Mouse (Mus musculus): ENCODE results near the gene Ar. TPM values are rescaled to one million over a fixed set of nuclear protein-coding genes. Genes with fewer than 3 reads are reported as not detected.

Ar gene
- polyA plus RNA-seq, 1 experiment from 2014 or later: 0.08 TPM

DNA sequence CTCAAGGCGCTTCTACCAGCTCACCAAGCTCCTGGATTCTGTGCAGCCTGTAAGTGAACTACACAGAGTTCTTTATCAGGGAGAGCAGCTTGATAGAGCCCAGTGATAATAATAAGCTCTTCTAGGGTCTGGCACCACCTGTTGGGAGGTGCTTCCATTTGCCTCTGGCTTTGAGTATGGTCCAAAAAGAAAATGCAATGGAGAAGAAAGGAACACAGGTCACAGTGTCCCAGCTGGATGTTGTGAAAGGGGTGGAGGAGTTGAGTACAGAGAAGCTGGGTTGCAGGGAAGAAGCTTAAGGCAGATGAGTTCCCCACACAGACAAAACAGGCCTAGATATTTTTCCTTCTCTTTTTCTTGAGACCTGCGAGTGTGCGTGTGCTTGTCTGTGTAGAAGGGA lies 167.4 kb downstream of the Ar start:
- no peak overlapping the region for H3K27ac ChIP-seq (replicated peaks; ENCODE audit: low read depth, low read length)
- DNase-seq (ENCODE audit: low spot score): no peak
- no peaks in the 10 kb centered on the region for H3K36me3 ChIP-seq (replicated peaks; ENCODE audit: control insufficient read depth, insufficient read depth, low read depth, low read length)
- no peak overlapping the region for H3K4me2 ChIP-seq (ENCODE audit: low read depth, low read length)
- no peaks in the 10 kb centered on the region for H3K27me3 ChIP-seq (ENCODE audit: control insufficient read depth, insufficient read depth, low read length)
- H3K9ac ChIP-seq (replicated peaks; ENCODE audit: low read length): no peak overlapping the region
- H3K9me3 ChIP-seq (replicated peaks; ENCODE audit: control insufficient read depth, low read length): no peaks in the 10 kb centered on the region
- H3K4me1 ChIP-seq (ENCODE audit: control insufficient read depth, insufficient read depth, low read length): no peaks in the 10 kb centered on the region
- no peak for ATAC-seq (replicated peaks; ENCODE audit: insufficient number of reproducible peaks, low FRiP score, low TSS enrichment, low read depth)
- no peak overlapping the region for H3K4me3 ChIP-seq (ENCODE audit: low read depth, low read length)
- 79% methylated on average over 3 of the region's 3 CpGs for WGBS

DNA sequence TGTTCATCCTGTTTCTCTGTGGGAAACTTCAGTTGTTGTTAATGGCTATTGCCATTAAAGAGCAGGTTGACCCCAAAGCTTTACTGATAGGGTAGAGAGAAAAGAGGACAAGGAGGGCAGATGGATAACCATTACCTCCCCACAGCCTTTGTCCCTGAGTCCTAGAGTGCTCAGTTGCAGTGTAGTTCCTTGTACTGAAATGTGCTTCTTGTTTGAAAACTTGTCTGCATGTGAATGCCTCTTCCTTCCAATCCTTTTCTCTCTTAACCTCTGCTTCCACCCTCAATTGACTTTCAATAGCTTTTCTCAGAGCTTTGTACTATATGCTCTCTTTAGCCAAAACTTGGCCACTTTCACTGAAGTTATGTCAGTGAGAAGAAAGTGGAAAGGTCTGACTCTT lies 168.9 kb downstream of the Ar start:
- Histone ChIP-seq H3K27ac (replicated peaks; ENCODE audit: low read depth, low read length) (no peak overlapping the region), H3K4me3 (ENCODE audit: low read depth, low read length) (no peak overlapping the region), H3K4me2 (ENCODE audit: low read depth, low read length) (no peak overlapping the region), H3K9ac (replicated peaks; ENCODE audit: low read length) (no peak overlapping the region), H3K27me3 (ENCODE audit: control insufficient read depth, insufficient read depth, low read length) (no peaks in the 10 kb centered on the region), H3K36me3 (replicated peaks; ENCODE audit: control insufficient read depth, insufficient read depth, low read depth, low read length) (no peaks in the 10 kb centered on the region), H3K4me1 (ENCODE audit: control insufficient read depth, insufficient read depth, low read length) (no peaks in the 10 kb centered on the region), H3K9me3 (replicated peaks; ENCODE audit: control insufficient read depth, low read length) (no peaks in the 10 kb centered on the region)
- DNase-seq (ENCODE audit: low spot score): no peak
- ATAC-seq (replicated peaks; ENCODE audit: insufficient number of reproducible peaks, low FRiP score, low TSS enrichment, low read depth): no peak

DNA sequence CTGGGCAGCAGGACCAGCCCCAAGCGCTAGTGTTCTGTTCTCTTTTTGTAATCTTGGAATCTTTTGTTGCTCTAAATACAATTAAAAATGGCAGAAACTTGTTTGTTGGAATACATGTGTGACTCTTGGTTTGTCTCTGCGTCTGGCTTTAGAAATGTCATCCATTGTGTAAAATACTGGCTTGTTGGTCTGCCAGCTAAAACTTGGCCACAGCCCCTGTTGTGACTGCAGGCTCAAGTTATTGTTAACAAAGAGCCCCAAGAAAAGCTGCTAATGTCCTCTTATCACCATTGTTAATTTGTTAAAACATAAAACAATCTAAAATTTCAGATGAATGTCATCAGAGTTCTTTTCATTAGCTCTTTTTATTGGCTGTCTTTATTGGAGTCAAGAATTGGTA lies 174.5 kb downstream of the Ar start:
- WGBS: 88% methylated on average over 2 of the region's 2 CpGs
- DNase-seq (ENCODE audit: low spot score): no peak
- Histone ChIP-seq H3K27me3 (ENCODE audit: control insufficient read depth, insufficient read depth, low read length) (no peaks in the 10 kb centered on the region), H3K4me3 (ENCODE audit: low read depth, low read length) (no peak overlapping the region), H3K27ac (replicated peaks; ENCODE audit: low read depth, low read length) (no peak overlapping the region), H3K4me2 (ENCODE audit: low read depth, low read length) (no peak overlapping the region), H3K36me3 (replicated peaks; ENCODE audit: control insufficient read depth, insufficient read depth, low read depth, low read length) (no peaks in the 10 kb centered on the region), H3K4me1 (ENCODE audit: control insufficient read depth, insufficient read depth, low read length) (no peaks in the 10 kb centered on the region), H3K9me3 (replicated peaks; ENCODE audit: control insufficient read depth, low read length) (no peaks in the 10 kb centered on the region), H3K9ac (replicated peaks; ENCODE audit: low read length) (no peak overlapping the region)
- no peak for ATAC-seq (replicated peaks; ENCODE audit: insufficient number of reproducible peaks, low FRiP score, low TSS enrichment, low read depth)

DNA sequence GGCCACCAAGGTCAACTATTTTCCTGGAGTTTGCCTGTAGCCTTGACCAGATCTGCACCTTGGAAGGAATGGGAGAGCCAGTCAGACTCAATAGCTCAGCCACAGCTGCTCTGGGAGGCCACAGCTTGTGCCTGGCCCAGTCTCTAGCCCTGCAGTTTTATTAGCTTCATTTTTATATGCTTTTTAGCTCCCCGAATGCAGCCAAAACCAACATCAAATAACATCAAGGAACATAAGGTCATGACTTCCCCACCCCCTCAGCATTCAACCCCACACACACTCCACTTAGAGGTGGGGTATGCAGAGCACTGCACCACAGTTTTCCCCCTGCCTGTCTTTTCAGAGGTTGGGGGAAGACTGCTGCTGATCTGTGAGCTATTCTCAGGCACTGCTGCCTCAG lies 198.9 kb downstream of the Ar start:
- H3K4me1 ChIP-seq (ENCODE audit: control insufficient read depth, insufficient read depth, low read length): no peaks in the 10 kb centered on the region

DNA sequence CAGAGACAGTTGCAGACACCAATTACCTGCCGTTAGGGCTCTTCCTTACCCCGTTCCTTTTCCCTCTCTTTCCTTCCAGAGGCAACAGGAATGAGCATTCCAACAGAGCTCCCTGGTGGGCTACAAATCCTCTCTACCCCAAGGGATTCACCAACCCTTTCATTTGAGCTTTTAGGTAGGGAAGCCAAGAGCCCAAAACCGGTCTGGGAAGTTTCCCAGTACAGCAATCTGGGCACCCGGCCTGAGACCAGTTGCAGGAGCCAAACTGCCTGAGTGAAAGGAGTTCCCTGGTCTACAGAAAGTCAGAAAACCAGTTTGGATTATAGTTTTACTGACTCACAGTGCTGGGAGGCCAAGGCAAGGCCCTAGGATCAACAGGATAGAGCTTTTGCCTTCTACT lies 199.5 kb downstream of the Ar start:
- Histone ChIP-seq H3K9me3 (replicated peaks; ENCODE audit: control insufficient read depth, low read length) (no peaks in the 10 kb centered on the region), H3K27me3 (ENCODE audit: control insufficient read depth, insufficient read depth, low read length) (no peaks in the 10 kb centered on the region), H3K9ac (replicated peaks; ENCODE audit: low read length) (no peak overlapping the region), H3K27ac (replicated peaks; ENCODE audit: low read depth, low read length) (no peak overlapping the region), H3K4me3 (ENCODE audit: low read depth, low read length) (no peak overlapping the region), H3K36me3 (replicated peaks; ENCODE audit: control insufficient read depth, insufficient read depth, low read depth, low read length) (no peaks in the 10 kb centered on the region), H3K4me2 (ENCODE audit: low read depth, low read length) (no peak overlapping the region), H3K4me1 (ENCODE audit: control insufficient read depth, insufficient read depth, low read length) (no peaks in the 10 kb centered on the region)
- WGBS: 38% methylated on average over 4 of the region's 4 CpGs
- DNase-seq (ENCODE audit: low spot score) (no peak), ATAC-seq (replicated peaks; ENCODE audit: insufficient number of reproducible peaks, low FRiP score, low TSS enrichment, low read depth) (no peak)

More for the DNA sequence above, 198.9 kb downstream of the Ar start:
- no peaks in the 10 kb centered on the region for H3K27me3 ChIP-seq (ENCODE audit: control insufficient read depth, insufficient read depth, low read length)
- no peaks in the 10 kb centered on the region for H3K36me3 ChIP-seq (replicated peaks; ENCODE audit: control insufficient read depth, insufficient read depth, low read depth, low read length)
- H3K4me3 ChIP-seq (ENCODE audit: low read depth, low read length): no peak overlapping the region
- no peak overlapping the region for H3K4me2 ChIP-seq (ENCODE audit: low read depth, low read length)
- no peak overlapping the region for H3K9ac ChIP-seq (replicated peaks; ENCODE audit: low read length)
- no peak overlapping the region for H3K27ac ChIP-seq (replicated peaks; ENCODE audit: low read depth, low read length)
- ATAC-seq (replicated peaks; ENCODE audit: insufficient number of reproducible peaks, low FRiP score, low TSS enrichment, low read depth) (no peak), DNase-seq (ENCODE audit: low spot score) (no peak)
- WGBS: 77% methylated on average over 1 of the region's 1 CpGs
- no peaks in the 10 kb centered on the region for H3K9me3 ChIP-seq (replicated peaks; ENCODE audit: control insufficient read depth, low read length)

All from embryonic facial prominence, embryonic 11.5 days (tissue).